Mouse (Mus musculus): ENCODE results near the gene Nup93.

Nup93 gene

DNA sequence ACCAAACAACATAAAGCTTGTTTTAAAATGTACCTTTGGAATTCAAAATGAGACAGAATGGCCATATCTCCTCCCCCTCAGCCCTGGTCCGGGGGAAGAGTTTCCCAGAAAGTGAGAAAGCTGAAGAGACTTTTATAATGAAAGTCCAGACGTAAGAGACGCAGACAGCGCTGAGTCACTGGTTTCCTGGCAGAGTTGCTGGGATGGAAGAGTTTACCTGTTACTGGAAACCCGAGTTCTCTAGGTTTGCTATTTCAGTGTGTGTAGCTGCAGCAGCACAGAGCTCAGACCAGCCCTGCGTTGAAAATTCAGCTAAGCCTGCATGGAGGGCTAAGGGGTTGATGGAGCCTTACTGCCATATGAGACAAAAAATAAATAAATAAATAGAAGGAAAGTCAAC, 108.7 kb downstream of the Nup93 start:
- no peak for DNase-seq

GRCm38 (mm10) chr8:94324071-94324470, 109.7 kb downstream of the Nup93 start:
- no peak for DNase-seq

DNA sequence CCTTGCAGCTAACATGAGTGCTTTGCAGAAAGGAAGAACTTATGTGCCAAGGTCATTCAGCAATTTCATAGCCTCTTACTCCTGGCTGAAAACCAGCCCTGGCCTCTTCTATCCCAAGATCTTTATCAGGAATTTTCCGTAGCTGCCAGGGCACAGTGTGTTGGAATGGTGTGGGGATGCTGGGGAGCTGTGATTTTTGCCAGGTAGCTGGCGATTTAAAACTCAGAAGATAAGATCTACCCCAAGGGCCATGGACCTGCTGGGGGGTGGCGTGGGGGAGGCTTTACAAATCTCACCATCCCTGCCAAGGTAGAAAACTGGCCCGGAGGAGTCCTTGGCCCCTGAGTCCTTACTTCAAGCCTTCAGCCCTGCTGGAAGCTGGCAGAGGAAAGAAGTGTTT, 111.7 kb downstream of the Nup93 start:
- peak; percentile 38 for DNase-seq

DNA sequence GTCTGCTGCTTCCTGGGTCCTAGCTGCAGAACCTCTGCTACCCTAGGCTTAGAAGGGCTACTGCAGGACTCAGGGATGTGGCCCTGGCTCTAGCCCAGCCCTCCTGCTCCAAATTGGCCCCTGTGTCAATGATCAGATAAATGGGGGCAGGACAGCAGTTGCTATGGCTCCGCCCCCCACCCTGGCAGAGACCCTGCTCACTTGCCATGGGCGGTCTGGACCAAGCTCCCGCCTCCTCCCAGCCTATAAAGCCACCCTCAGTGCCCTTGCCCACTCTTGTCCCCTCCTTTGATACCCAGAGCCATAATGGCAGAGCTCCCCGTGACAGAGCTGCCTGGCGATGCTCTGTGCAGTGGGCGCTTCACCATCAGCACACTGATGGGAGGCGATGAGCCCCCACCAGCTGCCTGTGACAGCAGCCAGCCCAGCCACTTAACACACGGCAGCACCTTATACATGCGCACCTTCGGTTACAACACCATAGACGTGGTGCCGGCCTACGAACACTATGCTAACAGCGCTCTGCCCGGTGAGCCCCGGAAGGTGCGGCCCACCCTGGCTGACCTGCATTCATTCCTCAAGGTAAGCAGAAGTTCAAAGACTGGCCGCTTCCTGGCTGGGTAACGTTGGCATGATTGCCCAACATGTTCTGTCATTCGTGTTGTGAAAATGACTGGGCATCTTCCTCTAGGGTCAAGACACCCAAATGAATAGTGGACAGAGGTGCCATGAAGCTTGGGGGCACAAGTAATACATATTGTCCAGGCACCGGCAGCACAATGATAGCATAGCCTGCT, 114.8 kb downstream of the Nup93 start, which contains the start of gene Slc12a3:
Slc12a3 (plus strand) TSS at position 270 of the 797 bp plus-strand sequence.
- DNase-seq = peak; percentile 51

- DNase-seq = peak; percentile 61
Measured at GRCm38 (mm10) chr8:94330733-94331132, 116.4 kb downstream of the Nup93 start.

DNA sequence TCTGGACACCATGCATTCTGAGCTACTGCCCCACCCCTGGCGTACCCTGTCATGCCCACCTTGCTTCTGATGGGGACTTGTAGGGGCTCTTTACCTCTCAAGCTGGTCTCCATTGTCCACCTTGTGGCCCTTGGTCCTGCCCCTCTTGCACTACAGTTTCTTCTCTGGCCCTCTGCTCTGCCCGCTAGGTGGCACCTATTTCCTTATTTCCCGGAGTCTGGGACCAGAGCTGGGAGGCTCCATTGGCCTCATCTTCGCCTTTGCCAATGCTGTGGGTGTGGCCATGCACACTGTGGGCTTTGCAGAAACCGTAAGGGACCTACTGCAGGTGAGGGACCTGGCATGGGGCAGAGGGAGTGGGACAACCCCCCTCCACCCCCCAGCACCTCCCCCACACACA, 119.0 kb downstream of the Nup93 start:
- DNase-seq = peak; percentile 46

GRCm38 (mm10) chr8:94337559-94337958, 123.2 kb downstream of the Nup93 start:
- DNase-seq = no peak

DNA sequence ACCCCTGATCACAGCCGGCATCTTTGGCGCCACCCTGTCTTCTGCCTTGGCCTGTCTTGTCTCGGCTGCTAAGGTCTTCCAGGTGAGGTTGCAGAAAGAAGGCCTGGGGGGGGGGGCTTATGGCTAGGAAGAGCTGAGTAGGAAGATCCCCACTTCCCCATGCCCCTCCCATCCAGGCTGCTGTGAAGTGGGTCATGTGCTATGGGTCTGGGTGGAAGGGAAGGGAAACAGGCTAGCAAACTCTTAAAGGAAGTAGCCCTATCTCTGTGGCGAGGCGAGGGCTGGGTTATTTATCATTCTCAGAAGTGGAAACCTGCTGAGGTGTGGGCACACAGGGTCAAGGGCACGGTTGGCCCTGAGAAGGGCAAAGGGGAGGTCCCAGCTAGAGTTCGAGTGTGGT, 126.4 kb downstream of the Nup93 start:
- no peak for DNase-seq

DNA sequence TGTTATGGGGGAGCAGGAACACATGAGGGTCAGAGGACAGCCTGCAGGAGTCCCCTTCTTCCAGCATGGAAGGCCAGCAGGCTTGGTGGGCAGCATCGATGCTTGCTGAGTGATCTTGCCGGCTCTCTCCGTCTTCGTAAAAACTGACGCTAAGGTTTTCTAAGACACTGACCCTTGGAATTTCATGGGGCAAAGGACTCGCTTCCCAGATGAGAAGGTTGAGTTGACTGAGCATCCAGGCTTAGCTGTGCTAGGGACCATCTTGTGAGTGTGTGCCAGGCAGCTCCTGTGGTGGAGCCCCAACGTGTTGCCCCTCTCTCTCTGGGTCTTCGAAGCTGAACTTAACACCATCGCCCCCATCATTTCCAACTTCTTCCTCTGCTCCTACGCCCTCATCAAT, 128.3 kb downstream of the Nup93 start:
- DNase-seq = no peak

DNA sequence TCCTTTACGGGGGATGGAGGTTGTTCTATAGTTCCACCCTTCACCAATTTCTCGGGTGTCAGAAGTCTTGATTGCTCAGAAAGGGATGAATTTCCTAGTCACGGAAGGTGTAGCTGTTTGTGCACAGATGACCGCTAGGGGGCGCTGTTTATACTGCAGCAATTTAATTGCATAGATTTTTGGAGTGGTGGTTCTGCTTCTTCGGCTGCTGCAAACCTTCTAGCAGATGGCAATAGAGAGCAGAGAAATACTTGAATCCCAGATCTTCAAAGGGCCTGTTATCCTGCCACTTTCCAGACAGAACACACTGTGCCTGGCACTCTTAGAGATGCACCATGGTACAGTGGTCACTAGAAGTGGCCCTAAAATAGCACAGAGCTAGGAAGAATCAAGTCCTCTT, 128.9 kb downstream of the Nup93 start:
- peak; percentile 87 for DNase-seq

GRCm38 (mm10) chr8:94343778-94344320, 129.5 kb downstream of the Nup93 start:
- no peak for DNase-seq

DNA sequence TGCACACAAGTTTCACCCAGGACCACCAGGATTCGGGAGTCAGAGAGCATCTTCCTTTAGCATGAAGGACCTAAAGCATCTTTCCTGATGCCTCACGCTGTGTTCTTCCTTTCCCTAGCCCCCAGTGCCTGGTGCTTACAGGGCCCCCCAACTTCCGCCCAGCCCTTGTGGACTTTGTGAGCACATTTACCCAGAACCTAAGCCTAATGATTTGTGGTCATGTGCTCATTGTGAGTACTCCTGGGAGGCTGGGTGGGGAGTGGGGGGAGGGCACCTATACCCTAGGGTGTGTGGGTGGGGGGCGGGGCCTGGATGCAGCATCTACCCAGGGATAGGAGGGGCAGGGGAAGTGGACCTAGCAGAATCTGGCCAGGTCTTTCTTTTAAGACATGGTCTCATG, 131.3 kb downstream of the Nup93 start:
- DNase-seq = no peak

- DNase-seq = no peak
Measured at GRCm38 (mm10) chr8:94346264-94346663, 131.9 kb downstream of the Nup93 start.

DNA sequence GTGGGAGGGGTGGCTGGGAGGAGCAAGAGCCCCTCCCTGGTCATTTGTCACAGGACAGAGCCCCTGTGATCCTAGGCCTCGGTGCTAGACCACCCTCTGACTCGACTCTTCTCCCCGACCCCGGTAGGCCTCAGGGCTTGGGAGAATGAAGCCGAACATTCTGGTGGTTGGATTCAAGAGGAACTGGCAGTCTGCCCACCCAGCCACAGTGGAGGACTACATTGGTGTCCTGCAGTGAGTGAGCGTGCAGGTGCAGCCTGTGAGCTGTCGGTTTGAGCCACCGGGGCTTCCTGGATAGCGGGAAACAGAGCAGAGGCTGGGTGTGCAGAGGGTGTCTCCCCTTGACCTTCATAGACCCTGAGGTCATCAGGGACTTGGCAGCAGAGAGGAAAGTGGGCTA, 134.1 kb downstream of the Nup93 start:
- no peak for DNase-seq

GRCm38 (mm10) chr8:94354069-94354531, 139.7 kb downstream of the Nup93 start:
- peak; percentile 81 for DNase-seq

DNA sequence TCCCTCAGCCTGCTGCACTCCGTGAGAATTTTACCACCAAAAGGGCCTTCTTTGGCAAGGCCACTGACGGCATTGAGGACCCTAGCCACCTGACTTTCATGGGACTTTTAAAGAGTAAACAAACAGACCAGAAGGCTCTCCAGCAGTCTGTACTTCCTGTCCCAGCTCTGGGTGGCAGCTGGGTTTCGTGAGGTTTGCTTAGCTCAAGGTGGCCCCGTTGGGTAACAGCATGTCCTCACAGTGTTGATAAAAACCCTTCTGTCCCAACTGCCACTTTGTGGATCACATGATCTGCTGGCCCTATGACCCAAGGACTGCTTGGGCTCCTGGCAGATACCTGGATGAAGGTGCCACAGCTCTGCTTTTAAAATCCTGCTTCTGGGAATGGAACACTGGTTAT, 140.2 kb downstream of the Nup93 start:
- peak; percentile 35 for DNase-seq

DNA sequence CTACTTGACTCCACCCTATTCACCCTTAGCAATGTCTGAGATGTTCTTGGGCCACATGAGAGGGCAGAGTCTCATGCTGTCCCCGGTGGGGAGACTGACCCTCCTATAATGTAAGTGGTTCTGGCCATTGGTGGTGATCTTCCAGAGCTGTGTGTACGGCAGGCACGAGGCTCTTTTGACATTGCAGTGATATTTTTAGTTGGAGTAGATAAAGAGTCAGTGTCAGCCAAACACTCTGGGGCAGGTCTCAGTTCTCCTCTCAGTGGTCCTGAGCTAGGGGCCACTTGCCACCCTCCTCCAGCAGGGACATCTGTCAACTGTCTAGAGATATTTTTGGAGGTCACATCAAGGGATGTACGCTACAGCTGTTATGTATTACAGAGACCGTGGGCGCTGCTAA, 142.9 kb downstream of the Nup93 start:
- no peak for DNase-seq

DNA sequence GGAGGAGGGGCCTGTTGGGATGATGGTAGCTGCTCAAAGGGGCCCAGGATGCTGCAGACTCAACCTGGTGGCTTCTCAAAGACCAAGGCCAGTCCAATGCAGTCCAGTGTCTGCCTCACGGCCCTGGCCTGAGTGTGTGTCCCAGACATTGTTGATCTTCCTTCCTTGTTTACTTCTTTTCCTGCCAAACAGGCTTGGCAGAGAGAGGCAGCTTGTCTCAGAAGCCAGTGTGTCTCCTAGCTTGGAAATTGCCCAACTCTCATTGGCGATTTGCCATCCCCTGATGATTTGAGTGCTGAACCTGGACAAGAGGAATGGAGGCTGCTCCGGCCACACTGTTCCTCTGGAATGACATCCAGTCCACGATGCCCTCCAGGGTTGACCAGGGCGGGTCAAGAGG, 144.2 kb downstream of the Nup93 start:
- peak; percentile 94 for DNase-seq

DNA sequence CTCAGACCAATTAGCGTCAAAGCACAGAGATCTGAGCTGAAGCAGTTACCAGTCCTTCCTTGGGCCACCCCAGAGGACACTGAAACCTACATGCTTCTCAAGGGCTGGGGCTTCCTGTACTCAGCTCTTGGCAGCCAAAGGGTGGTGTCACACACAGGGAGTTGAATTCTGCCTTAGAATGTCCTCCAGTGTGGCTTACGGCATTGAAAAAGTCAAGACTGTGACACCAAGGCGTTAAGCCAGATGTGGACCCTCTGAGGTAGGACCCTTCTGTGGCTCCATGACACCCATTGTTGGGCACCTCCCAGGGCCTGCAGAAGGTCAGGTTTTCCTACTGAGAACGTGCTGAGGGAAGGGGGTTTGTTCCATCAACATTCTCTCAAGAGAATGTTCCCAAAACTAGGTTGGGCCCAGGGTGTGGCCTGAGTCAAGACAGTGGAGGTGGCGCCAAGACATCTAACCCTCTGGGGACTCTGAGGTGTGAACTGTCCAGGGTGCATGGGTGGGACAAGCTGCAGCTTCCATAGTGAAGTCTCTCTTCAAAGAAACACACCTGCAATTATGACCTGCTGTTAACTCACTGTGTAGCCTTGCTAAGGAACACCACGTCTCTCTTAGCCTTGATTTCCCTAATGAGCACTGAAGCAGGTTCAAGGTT, 147.5 kb downstream of the Nup93 start:
- DNase-seq = no peak

DNA sequence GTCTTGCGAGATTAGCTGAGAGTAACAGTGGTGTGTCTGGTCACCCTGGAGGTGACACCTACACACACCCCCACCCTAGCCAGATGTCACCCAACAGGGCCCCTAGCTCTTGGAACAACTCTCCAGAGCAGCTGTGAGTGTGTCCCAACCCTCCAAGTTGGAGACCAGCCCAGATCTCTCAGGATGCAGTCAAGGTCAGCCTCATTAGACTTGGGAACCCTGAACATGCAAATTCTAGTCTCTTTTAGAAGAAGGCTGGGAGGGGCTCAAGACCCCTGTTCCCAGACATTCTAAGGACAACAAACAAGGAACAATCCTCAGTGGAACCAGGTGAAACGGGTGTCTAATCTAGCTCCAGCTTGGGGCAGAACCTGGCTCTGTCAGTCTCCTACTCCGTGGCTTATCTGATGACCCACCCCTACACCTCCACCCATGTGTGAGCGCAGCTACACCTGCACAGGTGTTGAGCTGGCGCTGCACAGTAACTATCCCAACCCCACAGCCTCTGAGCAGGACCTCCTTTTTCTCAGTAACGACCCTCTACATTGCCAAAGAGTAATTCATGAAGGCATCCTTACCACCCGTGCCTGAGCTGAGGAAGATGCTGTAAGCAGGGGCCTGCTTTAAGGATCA, 148.4 kb downstream of the Nup93 start:
- DNase-seq = peak; percentile 70

GRCm38 (mm10) chr8:94363288-94363688, 148.9 kb downstream of the Nup93 start:
- peak; percentile 88 for DNase-seq

GRCm38 (mm10) chr8:94363906-94364305, 149.5 kb downstream of the Nup93 start:
- DNase-seq = peak; percentile 92

DNA sequence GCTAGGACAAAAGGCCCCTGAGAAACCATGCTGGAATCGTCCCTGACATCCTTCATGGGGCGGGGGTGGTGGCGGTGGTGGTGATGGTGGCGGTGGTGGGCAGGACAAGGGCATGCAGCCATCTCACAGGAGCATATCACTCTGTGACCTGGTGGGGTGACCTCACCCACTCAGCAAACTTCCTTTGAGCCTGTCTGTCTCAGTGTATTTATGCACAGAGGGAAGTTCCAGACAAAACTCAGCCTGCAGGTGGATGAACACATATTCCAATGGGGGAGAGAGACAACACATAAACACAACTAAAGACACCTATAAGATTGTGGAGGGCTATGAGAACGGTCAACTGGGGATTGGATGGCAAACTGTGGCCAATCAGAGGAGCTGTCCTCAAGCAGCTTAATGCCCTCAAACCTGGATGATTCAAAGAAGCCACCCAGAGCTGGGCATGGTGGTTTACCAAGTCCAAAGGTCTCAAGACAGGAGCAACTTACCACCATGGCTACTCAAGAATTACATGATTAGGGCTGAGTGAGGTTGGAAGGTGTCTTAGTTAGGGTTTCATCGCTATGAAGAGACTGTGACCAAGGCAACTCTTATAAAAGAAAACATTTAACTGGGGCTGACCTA, 150.4 kb downstream of the Nup93 start:
- peak; percentile 43 for DNase-seq
